Mouse (Mus musculus): ENCODE measurements around the gene Tmem45b. TPM values are rescaled to one million over a fixed set of nuclear protein-coding genes. Genes with fewer than 3 reads are reported as not detected.

The Tmem45b gene
- polyA plus RNA-seq, 1 experiment, result 11.7 TPM

DNA sequence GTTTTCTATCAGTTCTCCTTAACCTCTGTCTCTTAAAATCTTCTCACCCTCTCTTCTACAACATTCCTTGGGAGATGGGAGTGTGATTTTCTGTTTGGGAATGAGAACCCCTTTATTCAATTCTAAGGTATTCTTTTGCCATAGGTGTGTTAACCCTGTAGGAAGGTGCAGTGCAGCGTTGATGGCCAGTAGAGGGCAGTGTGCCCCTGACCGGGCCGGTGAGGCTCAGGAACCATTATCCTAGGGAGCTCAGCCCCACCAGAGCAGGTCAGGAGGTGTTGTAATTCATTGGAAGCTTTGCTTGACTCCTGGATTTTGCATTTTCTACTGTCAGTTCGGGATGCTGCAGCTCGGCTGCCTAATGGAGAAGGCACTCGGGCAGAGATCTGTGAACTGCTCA, 59.0 kb downstream of the Tmem45b start:
- no peak for TF ChIP-seq POLR2A (IDR thresholded peaks at IDR 0.05; ENCODE audit: control insufficient read depth, low read depth, low read length)
- TF ChIP-seq CTCF (IDR thresholded peaks at IDR 0.05; ENCODE audit: control insufficient read depth, insufficient read depth, insufficient replicate concordance, low read depth, low read length), result peak; percentile 72; the same call in 1 of the 2 replicates
- no peak overlapping the region for H3K27ac ChIP-seq (ENCODE audit: control insufficient read depth, insufficient read depth, low read depth, low read length)
- no peaks in the 10 kb centered on the region for H3K27me3 ChIP-seq (ENCODE audit: control insufficient read depth, insufficient read depth, low read length)
- peaks cover 7% of the 10 kb centered on the region for H3K36me3 ChIP-seq (ENCODE audit: control insufficient read depth, insufficient read depth, low read length)
- H3K4me3 ChIP-seq (ENCODE audit: control insufficient read depth, low read depth, low read length), result no peak overlapping the region
- no peaks in the 10 kb centered on the region for H3K4me1 ChIP-seq (ENCODE audit: control insufficient read depth, insufficient read depth, low read length)

DNA sequence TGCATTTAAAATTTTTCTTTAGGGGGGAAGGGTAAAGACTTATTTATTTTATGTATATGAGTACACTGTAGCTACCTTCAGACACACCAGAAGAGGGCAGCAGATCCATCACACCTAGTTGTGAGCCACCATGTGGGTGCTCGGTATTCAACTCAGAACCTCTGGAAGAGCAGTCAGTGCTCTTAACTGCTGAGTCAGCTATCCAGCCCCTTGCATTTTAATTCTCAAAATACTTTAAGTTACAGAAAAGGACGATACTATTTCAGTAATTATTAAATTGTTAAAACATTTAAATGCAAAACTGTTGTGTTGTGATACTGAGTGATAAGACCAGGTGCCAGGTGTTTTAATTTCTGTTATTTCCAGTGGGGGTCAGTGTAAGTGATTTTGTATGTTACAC, 60.0 kb downstream of the Tmem45b start:
- H3K4me1 ChIP-seq (ENCODE audit: control insufficient read depth, insufficient read depth, low read length), result no peaks in the 10 kb centered on the region
- no peaks in the 10 kb centered on the region for H3K27me3 ChIP-seq (ENCODE audit: control insufficient read depth, insufficient read depth, low read length)
- peaks cover 7% of the 10 kb centered on the region for H3K36me3 ChIP-seq (ENCODE audit: control insufficient read depth, insufficient read depth, low read length)
- no peak overlapping the region for H3K27ac ChIP-seq (ENCODE audit: control insufficient read depth, insufficient read depth, low read depth, low read length)
- no peak overlapping the region for H3K4me3 ChIP-seq (ENCODE audit: control insufficient read depth, low read depth, low read length)
- no peak for TF ChIP-seq POLR2A (IDR thresholded peaks at IDR 0.05; ENCODE audit: control insufficient read depth, low read depth, low read length)

DNA sequence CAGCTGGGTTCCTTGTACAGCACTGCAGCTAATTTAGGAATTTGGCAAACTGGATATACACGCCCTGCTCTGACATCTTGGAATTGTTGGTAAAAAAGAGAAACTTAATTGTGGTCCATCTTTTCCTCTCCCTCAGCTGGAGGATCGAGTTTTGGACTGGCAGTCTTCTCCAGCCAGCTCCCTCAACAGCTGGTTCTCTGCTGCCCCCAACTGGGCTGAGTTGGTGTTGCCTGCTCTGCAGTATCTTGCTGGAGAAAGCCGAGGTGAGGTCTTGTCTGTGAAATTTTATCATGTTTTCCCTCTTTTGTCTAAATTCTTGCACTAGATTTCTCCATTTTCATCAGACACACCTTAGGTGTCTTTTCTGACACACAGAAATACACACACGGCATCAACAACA, 63.8 kb downstream of the Tmem45b start:
- TF ChIP-seq POLR2A (IDR thresholded peaks at IDR 0.05; ENCODE audit: control insufficient read depth, low read depth, low read length) (no peak), CTCF (IDR thresholded peaks at IDR 0.05; ENCODE audit: control insufficient read depth, insufficient read depth, insufficient replicate concordance, low read depth, low read length) (peak; percentile 64; the same call in 1 of the 2 replicates)
- H3K27ac ChIP-seq (ENCODE audit: control insufficient read depth, insufficient read depth, low read depth, low read length), result no peak overlapping the region
- no peaks in the 10 kb centered on the region for H3K27me3 ChIP-seq (ENCODE audit: control insufficient read depth, insufficient read depth, low read length)
- no peak overlapping the region for H3K4me3 ChIP-seq (ENCODE audit: control insufficient read depth, low read depth, low read length)
- H3K4me1 ChIP-seq (ENCODE audit: control insufficient read depth, insufficient read depth, low read length), result no peaks in the 10 kb centered on the region
- H3K36me3 ChIP-seq (ENCODE audit: control insufficient read depth, insufficient read depth, low read length), result peaks cover 8% of the 10 kb centered on the region

DNA sequence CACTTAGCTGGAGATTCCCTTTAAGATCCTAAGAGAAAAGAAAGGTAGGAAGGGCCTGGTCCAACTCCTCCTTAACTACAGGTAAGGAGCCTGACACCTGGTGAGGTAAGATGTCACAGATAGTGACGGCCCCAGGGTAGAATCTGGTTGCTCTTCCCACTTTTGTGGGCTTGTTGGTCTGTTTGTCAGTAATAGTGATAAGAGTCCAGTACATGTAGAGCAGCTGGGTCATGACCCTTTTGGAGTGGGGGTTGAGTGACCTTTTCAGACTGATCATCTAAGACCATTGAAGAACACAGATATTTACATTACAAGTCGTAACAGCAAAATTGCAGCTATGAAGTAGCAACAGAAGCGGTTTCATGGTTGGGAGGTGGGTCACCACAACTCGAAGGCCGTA, 77.1 kb downstream of the Tmem45b start:
- H3K27me3 ChIP-seq (ENCODE audit: control insufficient read depth, insufficient read depth, low read length), result no peaks in the 10 kb centered on the region
- no peak overlapping the region for H3K27ac ChIP-seq (ENCODE audit: control insufficient read depth, insufficient read depth, low read depth, low read length)
- TF ChIP-seq CTCF (IDR thresholded peaks at IDR 0.05; ENCODE audit: control insufficient read depth, insufficient read depth, insufficient replicate concordance, low read depth, low read length), result no peak
- TF ChIP-seq POLR2A (IDR thresholded peaks at IDR 0.05; ENCODE audit: control insufficient read depth, low read depth, low read length), result no peak
- peaks cover 2% of the 10 kb centered on the region for H3K36me3 ChIP-seq (ENCODE audit: control insufficient read depth, insufficient read depth, low read length)
- peaks cover 7% of the 10 kb centered on the region for H3K4me1 ChIP-seq (ENCODE audit: control insufficient read depth, insufficient read depth, low read length)
- H3K4me3 ChIP-seq (ENCODE audit: control insufficient read depth, low read depth, low read length), result no peak overlapping the region

DNA sequence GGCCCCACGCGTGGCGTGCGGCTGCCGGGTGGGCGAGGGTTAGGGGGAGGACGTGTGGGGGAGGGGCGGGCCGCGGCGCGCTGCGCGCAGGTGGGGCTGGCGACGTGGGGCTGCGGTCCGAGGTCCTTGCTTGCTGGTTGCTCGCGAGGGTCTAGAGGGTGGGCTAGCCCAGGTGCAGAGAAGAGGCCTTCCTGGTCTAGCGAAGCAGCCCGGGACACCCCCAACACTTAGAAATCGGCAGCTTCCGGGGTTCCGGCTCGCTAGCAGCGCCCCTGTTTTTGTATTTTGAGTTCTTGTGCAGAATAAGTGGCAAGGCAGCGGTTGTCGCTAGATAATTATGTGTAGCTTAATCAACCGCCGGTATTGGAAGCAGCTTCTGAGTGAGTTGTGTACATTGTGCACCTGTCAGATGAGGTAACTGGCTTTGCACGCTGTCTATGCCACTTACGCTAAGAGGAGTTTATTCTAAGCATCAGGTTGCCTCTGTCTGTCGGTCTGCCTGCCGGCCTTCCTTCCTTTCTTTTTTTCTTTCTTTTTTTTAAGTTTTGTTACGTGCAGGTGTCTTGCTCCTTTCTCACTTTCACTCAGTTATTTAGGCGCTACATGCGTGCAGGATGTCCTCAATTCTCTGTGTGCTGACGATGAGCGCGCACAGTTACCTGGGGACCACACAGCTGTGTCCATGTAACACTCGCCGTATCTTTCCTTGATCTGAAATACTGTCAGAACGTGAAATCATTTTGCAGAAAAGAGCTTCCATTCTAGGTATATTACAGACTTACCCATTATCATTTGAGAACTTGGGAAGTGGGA, 77.7 kb downstream of the Tmem45b start:
- no peak for TF ChIP-seq POLR2A (IDR thresholded peaks at IDR 0.05; ENCODE audit: control insufficient read depth, low read depth, low read length)
- no peak for TF ChIP-seq CTCF (IDR thresholded peaks at IDR 0.05; ENCODE audit: control insufficient read depth, insufficient read depth, insufficient replicate concordance, low read depth, low read length)
- Histone ChIP-seq H3K4me1 (ENCODE audit: control insufficient read depth, insufficient read depth, low read length) (peaks cover 7% of the 10 kb centered on the region), H3K27me3 (ENCODE audit: control insufficient read depth, insufficient read depth, low read length) (no peaks in the 10 kb centered on the region), H3K27ac (ENCODE audit: control insufficient read depth, insufficient read depth, low read depth, low read length) (peak overlapping the region; percentile 52), H3K36me3 (ENCODE audit: control insufficient read depth, insufficient read depth, low read length) (no peaks in the 10 kb centered on the region; the same call in 1 of the 2 replicates), H3K4me3 (ENCODE audit: control insufficient read depth, low read depth, low read length) (peak overlapping the region; percentile 94)

DNA sequence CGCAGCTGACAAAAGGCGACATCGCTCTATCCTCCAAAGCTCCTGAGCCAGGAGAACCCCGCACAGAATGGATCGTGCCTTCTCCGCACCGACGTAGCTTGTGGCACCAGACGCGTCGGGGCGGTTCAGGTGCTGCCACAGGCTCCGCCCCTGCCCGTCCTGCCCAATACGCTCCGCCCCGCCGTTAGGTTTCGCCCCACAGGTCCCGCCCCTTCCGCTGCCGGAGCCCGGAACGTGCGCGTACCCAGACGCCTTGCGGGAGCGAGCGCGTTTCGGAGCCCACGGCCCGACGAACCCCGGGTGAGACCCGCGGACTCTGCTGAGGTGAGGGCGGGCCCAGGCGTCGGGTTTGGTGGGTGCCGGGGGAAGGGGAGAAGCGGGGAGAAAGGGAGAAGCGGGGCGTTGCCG, 78.3 kb downstream of the Tmem45b start, which contains the start of gene Nfrkb:
TSS of gene Nfrkb (plus strand) at position 246 of the 408 bp plus-strand sequence.
- H3K27ac ChIP-seq (ENCODE audit: control insufficient read depth, insufficient read depth, low read depth, low read length), result peak within 1 kb of the TSS; percentile 79

DNA sequence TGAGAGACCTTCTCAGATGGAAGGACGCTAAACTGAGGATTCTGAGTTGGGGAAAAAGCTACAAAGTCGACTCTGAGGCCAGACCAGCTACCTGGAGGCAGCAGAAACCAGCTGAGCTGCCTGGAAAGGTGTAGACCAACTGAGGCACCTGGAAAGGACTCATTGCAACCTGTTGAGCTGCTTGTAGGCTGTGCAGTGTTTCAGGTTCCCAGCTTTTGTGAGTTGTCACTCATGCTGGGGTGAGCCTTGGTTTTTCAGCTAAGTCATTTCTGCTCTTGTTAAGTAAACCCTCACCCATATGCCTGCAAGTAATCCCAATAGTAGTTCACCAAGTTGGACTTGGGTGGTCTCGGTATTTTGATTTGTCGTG, 78.8 kb downstream of the Tmem45b start:
- H3K27ac ChIP-seq (ENCODE audit: control insufficient read depth, insufficient read depth, low read depth, low read length), result peak overlapping the region; percentile 79

More for the DNA sequence above, 78.3 kb downstream of the Tmem45b start, which contains the start of gene Nfrkb:
- Histone ChIP-seq H3K4me1 (ENCODE audit: control insufficient read depth, insufficient read depth, low read length) (peaks cover 7% of the 10 kb centered on the region), H3K36me3 (ENCODE audit: control insufficient read depth, insufficient read depth, low read length) (no peaks in the 10 kb centered on the region; the same call in 1 of the 2 replicates), H3K27me3 (ENCODE audit: control insufficient read depth, insufficient read depth, low read length) (no peaks in the 10 kb centered on the region), H3K4me3 (ENCODE audit: control insufficient read depth, low read depth, low read length) (peak within 1 kb of the TSS; percentile 94)
- TF ChIP-seq CTCF (IDR thresholded peaks at IDR 0.05; ENCODE audit: control insufficient read depth, insufficient read depth, insufficient replicate concordance, low read depth, low read length) (no peak), POLR2A (IDR thresholded peaks at IDR 0.05; ENCODE audit: control insufficient read depth, low read depth, low read length) (peak; percentile 99)

More for the DNA sequence above, 78.8 kb downstream of the Tmem45b start:
- no peaks in the 10 kb centered on the region; the same call in 1 of the 2 replicates for H3K36me3 ChIP-seq (ENCODE audit: control insufficient read depth, insufficient read depth, low read length)
- peak overlapping the region; percentile 94 for H3K4me3 ChIP-seq (ENCODE audit: control insufficient read depth, low read depth, low read length)
- no peaks in the 10 kb centered on the region for H3K27me3 ChIP-seq (ENCODE audit: control insufficient read depth, insufficient read depth, low read length)
- TF ChIP-seq CTCF (IDR thresholded peaks at IDR 0.05; ENCODE audit: control insufficient read depth, insufficient read depth, insufficient replicate concordance, low read depth, low read length) (no peak), POLR2A (IDR thresholded peaks at IDR 0.05; ENCODE audit: control insufficient read depth, low read depth, low read length) (no peak)
- H3K4me1 ChIP-seq (ENCODE audit: control insufficient read depth, insufficient read depth, low read length), result peaks cover 7% of the 10 kb centered on the region

All from testis, adult 2 months (tissue).